Mouse (Mus musculus): ENCODE results near the gene Cyp2b10.
"Not testable (repeated sequence)": the region's sequence is repeated elsewhere in the genome, so short reads cannot be mapped to it uniquely, and the experiment has no call there.

Cyp2b10 gene

DNA sequence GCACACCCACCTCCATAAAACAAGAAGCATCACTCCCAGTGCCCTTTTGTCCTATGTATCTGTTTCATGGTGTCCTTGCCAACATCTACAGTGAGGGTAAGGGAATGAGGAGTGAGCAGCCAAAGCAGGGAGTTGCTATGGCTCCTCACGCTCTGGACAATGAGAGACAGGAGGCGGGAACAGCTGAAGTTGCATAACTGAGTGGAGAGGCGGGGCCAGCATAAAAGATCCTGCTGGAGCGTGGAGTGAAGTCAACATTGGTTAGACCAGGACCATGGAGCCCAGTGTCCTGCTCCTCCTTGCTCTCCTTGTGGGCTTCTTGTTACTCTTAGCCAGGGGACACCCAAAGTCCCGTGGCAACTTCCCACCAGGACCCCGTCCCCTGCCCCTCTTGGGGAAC lies at the start of gene Cyp2b10:
Gene Cyp2b10, plus strand, starts transcription at position 210 of the 400 bp plus-strand sequence.
- no peak for DNase-seq (ENCODE audit: extremely low spot score, low read depth, low spot score)

DNA sequence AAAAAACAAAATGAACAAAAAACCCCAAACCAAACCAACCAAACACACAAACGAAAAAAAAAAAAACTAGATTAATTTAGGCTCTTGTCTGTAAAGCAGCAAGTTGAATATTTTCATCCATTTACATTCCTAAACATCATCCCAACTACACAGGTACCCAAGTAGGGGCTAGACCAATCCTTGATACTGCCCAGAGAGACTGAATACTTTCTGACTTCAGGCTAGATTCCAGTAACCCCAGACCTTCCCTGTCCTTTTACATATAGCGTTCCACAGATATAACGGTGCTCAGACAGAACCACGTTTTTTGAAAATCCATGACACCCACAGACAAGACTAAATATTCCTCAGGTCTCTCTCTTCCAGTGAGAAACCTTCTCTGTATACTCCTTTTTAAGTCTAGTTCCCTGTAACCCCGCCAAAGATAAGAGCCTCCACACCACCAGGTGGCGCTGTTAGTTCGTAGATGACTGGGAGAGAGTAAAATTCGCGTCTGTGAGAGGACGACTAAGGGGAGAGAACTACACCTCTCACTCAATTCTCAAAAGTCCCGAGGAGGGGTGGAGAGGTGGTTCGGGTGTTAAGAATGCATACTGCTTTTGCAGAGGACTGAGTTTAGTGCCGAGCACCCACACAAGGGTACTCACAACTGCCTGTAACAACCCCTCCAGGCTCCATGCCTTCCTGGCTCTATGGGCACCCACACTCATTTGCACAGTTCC lies 49.5 kb upstream of the Cyp2b10 start:
- peak; percentile 82 for DNase-seq (ENCODE audit: extremely low spot score, low read depth, low spot score)

DNA sequence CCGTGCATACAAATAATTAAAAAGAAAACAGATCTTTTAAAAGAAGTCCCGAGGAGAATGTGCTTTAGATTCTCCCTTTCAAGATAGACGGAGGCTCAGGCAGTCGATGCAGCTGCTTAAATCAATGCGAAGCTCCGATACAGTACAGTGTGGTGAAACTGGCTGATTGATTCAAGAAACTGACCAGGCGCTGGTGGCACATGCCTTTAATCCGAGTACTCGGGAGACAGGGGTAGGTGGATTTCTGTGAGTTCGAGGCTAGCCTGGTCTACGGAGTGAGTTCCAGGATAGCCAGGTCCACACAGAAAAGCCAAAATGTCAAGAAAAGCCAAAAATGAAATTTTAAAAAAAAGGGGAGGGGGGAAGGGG lies 49.0 kb upstream of the Cyp2b10 start:
- no peak for DNase-seq (ENCODE audit: extremely low spot score, low read depth, low spot score)

DNA sequence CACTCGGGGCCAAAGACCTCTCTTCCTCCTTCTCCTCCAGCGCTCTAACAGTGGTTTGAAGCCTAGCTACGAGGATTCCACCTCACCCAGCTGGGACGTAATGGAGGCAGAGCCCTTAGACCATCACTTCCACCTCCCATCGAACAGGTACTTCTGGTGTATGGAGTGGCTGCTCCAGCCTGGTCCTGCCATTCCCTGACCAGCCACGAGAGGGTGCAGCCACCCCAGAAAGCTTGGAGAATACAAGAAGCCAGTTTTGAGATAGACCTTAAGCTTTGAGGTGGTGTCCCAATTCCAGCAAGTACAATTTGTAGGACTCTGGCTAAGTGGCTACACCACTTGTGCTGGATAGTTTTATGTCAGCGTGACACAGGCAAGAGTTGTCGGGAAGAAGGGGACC lies 42.3 kb upstream of the Cyp2b10 start:
- DNase-seq (ENCODE audit: extremely low spot score, low read depth, low spot score): no peak

DNA sequence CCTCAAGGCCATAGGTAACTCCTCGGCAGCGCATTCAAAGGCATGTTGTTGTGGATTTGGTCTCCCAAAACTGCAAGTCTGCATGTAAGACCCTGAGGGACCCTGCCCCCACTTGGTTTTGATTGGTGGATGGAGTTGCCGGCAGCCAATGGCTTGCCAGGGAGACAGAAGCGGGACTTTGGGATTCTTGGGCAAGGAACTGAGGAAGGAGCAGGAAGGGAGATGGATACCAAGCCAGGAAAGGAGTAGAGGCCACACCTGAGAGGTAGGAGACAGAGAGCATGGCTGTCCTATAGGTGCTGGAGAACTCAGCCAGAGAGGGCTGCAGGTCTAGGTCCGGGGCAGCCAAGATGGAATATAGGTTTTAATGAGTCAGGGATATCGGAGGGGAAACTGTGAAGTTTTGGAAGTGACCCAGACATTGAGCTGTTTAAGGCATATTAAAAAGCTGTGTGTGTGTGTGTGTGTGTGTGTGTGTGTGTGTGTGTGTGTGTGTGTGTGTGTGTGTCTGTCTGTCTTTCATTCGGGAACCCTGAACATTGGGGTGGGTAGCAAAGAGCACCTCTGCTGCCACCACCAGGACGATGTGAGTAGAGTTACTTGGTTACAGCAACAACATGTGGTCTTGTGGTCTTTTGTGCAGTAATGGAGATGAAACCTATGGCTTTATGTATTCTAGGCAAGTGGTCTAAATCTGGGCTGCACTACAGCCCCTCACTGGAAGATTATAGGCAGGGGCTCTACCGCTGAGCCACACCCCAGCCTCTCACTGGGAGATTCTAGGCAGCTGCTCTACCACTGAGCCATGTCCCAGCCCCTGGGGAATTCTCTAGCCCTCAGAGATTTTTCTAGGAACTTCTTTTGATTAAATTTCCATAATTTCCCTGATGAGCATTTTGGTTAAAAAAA lies 37.2 kb upstream of the Cyp2b10 start:
- DNase-seq (ENCODE audit: extremely low spot score, low read depth, low spot score): peak; percentile 12

DNA sequence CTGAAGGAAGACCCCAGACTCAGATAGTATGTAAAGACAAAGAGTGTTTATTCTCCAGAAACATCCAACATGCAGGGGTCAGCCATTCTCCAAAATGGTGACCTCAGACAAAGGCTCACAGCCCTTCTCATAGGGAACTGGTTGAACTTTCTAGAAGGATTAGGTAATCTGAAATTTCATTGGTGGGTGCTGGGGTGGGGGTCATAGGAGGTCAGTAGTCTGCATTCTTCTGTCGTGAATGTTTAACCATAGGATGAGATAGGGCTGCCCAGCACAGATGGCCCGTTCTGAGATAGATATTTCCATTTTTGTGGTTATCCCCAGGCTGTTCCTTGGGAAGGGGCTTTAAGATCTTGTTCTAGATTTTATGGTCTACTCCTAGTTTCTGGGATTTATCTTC lies 35.1 kb upstream of the Cyp2b10 start:
- DNase-seq (ENCODE audit: extremely low spot score, low read depth, low spot score): no peak

DNA sequence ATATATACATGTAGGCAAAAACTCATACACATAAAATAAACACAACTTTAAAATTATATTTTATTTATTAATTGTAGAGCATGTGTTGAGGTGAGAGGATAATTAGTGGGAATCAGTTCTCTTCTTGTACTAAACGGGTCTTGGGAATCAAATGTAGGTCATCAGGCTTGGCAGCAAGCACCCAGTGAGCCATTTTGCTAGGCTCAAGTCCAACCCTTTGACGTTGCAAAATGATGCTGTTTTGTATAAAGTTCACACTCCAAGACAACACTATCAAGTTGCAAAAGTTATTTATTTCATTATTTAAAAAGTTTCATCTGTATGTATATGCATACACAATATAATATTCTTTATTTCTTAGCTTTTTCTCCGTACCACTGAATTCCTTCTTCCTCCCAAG lies 33.7 kb upstream of the Cyp2b10 start:
- no peak for DNase-seq (ENCODE audit: extremely low spot score, low read depth, low spot score)

DNA sequence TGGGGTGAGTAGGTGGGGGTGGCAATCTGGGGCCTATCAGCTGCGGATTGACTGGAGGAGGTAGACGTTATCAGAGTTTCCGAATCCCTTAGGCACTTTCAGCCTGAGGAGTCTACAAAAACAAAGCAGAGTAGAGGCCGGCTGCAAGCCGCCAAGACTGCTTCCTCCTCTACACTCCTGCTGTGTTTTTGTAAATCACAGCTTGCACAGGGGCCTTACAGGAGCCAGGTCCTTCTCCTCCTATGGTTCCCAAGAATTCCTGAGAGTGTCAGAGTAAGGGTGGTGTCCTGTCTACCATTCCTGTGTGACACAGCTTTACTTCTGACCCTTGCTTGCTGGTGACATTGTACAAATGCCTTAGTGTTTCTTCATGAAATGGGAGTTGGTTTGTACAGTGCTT lies 32.6 kb upstream of the Cyp2b10 start:
- no peak for DNase-seq (ENCODE audit: extremely low spot score, low read depth, low spot score)

DNA sequence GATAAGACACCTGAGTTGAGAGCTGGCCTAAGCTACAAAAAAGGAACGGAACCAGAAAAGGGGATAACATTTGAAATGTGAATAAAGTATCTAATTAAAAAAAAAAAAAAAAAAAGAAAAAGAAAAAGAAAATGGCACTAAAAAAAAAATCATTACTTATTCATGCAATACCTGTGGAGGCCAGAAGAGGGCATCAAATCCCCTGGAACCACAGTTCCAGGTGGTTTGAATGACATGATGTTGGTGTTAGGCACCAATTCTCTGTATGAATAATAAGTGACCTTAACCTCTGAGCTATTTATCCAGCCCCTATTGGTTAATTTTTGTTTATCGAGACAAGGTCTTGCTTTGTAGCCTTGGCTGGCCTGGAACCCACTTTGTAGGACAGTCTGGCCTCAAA lies 27.6 kb upstream of the Cyp2b10 start:
- no peak for DNase-seq (ENCODE audit: extremely low spot score, low read depth, low spot score)

DNA sequence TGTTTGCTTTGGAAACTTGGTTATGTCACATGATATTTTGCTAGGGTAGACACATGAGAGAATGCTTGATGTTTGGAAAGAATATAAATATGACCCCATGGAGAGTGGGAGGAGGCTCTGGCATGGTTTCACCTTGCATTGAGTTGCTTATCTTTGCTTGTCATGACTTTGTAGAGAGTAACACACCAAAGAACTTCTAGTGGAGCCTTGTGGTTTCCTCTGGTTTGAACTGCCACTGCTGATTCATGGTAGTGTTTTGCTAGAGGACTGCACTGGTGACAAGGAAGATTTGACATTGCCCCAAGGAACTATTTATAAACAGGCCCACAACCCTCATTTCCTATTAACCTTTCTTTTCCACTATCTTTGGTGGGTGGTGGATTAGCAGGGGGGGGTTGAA lies 24.8 kb upstream of the Cyp2b10 start:
- no peak for DNase-seq (ENCODE audit: extremely low spot score, low read depth, low spot score)

DNA sequence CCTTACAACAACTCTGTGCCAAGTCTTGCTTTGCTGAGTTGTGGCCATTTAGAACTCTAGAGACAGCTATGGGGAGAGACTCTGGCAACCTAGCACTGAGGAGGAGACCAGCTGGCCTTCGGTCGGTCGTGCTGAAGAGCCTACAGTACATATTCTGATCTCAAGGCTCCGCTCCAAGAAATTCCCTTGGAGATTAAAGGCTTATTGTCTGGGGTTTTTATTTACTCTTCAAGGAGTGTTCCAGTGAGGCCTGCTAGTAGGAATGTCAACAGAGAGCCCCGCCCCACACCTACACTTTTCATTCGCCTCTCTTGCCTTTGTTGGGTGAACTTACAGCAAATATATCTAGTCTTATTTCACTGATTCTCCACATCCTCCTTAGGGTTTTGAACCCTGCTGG lies 18.7 kb upstream of the Cyp2b10 start:
- DNase-seq (ENCODE audit: extremely low spot score, low read depth, low spot score): no peak

DNA sequence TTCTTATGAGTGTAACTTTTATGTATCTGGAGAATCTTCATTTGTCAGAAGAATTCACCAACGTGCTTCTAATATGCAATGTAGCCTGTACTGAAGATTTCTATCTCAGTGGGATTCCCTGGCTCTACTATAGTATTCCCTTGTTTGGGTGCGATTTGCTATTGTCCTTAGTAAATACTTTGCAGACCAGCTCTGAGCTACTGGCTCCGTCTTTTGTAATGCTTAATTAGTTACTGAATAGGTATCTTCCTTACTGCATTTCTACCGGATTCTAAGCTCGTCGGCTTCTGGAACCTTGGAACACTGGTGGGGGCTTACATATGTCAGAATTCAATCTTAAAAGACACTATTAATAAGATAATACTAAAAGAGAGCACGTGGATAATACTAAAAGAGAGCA lies 16.7 kb upstream of the Cyp2b10 start:
- not testable (repeated sequence) for DNase-seq (ENCODE audit: extremely low spot score, low read depth, low spot score)

DNA sequence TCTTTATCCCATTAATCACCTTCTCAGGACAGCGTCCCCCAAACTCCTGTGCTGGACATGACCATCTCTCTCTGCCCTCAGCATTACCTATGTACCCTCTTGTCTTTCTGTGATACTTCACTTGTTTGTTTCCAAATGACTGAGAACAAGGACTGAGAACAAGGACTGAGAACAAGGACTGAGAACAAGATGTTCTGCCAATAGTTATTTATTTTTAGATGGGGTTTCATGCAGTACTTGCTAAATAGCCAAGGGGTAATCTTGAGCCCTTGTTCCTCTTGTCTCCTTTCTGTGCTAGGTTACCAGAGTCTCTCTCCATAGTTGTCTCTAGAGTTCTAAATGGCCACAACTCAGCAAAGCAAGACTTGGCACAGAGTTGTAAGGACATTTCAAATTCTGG lies 13.1 kb upstream of the Cyp2b10 start:
- no peak for DNase-seq (ENCODE audit: extremely low spot score, low read depth, low spot score)

DNA sequence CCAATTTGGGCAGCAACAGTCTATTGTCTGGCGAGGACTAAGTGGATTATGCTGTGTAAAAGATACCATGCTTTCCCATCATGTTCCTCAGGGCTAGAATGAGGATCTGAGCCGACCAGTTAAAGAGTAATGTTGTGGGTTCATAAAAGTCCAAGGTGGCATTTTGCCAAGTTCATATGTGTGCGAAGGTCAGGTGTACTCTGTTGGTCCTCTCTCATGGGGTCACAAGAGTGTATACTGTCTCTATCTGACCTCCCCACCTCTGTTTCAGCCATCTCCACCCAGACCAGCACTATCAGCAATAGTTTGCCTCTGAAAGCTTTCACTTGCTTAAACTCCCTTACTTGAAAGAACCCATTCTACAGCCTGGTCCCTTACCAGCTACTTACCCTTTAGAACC lies 9.7 kb upstream of the Cyp2b10 start:
- DNase-seq (ENCODE audit: extremely low spot score, low read depth, low spot score): no peak

DNA sequence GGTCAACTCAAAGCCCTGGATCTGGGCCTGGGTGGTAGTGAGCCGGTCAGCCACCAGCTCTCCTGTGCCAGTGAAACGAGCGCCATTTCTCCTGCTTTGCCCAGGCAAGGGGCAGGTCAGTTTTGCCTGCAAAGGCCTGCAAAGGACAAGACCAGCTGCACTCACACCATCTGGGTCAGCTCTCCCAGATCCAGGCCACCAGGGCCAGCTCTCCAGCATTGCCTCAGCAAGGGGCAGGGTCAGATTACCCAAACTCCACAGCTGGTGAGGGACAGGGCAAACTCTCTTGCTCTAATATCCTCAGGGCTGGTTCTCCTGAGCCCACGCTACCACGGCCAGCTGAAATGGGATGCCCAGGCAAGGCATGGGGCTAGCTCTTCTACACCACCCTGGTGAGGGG lies 4.3 kb upstream of the Cyp2b10 start:
- DNase-seq (ENCODE audit: extremely low spot score, low read depth, low spot score): no peak

DNA sequence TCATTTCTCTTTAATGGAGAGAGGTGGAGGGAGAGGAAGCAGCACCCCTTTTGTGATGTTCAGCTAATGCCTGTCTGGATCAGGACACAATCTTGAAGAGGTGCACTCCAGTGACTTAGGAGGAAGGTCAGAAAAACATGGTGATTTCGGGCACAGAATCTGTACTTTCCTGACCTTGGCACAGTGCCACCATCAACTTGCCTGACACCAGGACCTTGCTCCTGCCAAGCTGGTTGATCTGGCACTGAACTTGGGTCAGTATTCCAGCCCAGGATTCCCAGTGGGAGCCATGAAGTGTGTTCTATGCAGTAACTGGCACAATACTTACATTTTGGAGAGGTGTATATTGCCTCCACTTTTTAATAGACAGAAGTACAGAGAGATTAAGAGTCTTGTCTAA lies 2.3 kb upstream of the Cyp2b10 start:
- no peak for DNase-seq (ENCODE audit: extremely low spot score, low read depth, low spot score)

DNA sequence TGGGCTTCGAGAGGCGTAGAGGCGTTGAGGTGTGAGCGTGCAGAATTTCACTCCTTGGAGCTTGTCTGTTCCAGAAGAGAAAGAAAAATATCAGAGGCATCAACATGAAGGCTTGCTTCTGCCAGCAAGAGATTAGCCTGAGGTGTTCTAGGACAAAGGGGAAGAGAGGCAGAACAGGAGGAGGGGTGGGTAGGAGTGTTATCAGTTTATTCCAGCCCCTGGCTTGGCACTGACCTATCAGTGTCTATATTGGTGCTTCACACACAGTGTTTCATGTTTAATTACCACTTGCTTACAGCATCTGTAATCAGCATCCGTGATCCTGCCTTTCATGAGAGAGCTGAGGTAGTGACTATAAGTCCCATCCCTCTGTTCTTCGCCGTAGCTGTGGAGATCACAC lies 644 bp downstream of the Cyp2b10 start:
- DNase-seq (ENCODE audit: extremely low spot score, low read depth, low spot score): no peak

DNA sequence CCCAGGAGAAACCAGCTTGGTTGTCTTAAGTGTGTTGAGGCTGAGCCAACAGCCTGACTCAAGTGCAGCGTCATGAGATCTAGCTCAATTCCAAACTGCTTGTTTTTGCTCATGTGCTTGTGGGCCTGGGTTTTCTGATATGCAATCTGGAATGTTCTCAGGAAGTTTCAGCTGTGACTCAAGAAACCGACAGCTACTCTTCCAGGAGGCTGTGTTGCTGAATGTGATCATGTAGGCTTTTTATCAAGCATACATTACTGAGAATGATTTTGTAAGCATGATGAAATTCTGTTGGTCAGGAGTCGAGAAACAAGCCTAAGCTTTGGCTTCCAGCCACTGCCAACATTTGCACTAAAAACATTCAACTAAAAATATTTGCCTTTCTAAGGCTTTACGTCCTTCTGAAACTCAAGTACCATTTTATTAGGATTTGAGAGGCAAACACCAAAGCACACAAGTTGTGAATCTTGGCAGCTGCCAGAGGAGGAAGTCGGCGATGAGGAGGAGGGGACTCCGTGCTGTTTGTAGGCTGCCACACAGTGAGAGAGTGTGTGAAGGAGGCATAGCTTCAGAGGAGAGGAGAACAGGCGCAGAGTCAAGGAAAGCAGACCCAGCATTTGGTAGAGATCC lies 4.8 kb downstream of the Cyp2b10 start:
- DNase-seq (ENCODE audit: extremely low spot score, low read depth, low spot score): no peak

DNA sequence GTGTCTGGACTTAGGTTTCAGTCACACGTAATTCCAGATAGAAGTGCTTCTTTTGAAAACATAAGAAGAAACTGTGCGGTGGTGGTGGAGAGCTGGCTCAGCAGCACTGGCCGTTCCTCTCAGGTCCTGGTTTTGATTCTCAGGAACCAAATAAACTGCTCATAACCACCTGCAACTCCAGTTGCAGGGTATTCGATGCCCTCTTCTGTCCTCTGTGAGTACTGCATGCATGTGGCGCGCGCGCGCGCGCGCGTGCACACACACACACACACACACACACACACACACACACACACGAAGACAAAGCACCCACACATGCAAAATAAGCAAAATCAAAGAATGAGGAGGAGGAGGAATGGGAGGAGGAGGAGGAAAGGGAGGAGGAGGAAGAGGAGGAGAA lies 5.7 kb downstream of the Cyp2b10 start:
- DNase-seq (ENCODE audit: extremely low spot score, low read depth, low spot score): no peak

DNA sequence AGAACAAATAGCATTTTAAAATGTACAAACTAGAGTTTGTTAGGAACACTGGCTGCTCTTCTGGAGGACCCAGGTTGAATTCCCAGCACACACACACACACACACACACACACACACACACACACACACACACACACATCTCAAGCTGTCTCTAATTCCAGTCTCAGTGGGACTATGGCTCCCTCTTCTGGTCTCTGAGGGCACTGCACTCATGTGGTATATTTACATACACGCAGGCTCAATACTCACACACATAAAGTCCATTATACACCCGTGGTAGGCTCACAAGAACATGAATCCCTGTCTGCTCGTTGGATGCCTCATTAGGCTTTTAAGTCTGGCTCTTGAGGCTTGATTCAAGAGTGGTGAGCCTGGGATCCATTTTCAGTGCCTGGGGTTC lies 6.6 kb downstream of the Cyp2b10 start:
- no peak for DNase-seq (ENCODE audit: extremely low spot score, low read depth, low spot score)

DNA sequence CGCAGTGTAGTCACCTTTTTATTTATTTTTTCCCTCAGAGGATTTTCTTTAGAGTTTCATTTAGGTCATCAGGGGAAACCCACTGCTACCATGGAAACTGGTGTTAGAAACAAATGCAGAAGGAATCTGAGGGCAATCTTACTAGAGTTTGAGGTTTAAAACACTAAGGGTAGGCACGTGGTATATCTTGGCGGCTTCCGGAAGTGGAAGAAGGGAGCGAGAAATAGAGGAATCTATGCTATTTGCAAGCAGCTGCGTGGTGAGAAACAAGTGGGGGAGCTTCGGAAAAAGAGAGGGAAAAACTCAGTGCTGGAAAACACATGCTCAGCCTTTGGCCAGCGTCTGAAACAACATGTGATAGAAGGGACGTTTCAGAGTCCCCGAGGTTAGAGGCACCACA lies 7.1 kb downstream of the Cyp2b10 start:
- DNase-seq (ENCODE audit: extremely low spot score, low read depth, low spot score): no peak

DNA sequence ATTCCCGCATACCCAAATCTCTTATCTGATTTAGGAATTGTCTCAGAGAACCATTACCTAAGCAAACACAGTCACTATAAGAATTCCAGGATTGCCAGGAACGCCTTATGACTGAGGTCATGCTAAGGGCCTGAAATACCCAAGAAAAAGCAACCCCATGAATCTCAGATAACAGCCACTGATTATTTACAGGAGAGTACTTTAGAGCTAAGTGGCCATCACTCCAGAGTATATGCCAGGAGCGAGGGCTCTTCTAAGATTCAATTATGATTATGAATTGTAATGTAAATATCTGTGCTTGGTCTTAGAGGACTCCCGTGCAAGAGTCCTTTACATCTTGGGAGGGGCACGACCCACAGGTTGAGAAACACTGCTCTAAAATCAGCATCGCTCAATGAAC lies 10.0 kb downstream of the Cyp2b10 start:
- DNase-seq (ENCODE audit: extremely low spot score, low read depth, low spot score): no peak

Measured in hindlimb bud, embryonic 11.5 days (tissue).